Mouse (Mus musculus): Measurements from ENCODE around the gene Glipr1.
A peak's percentile ranks its signal among the peaks of the same experiment; 100 is the strongest.

Glipr1 gene

GRCm38 (mm10) chr10:111960459-111960858, 42.0 kb downstream of the Glipr1 start:
- DNase-seq (ENCODE audit: low spot score in 2 of 2): no peak

GRCm38 (mm10) chr10:111959353-111959752, 43.1 kb downstream of the Glipr1 start:
- DNase-seq (ENCODE audit: low spot score in 2 of 2): no peak

GRCm38 (mm10) chr10:111958046-111958421, 44.4 kb downstream of the Glipr1 start:
- DNase-seq (ENCODE audit: low spot score in 2 of 2): no peak

GRCm38 (mm10) chr10:111957271-111958045, 45.0 kb downstream of the Glipr1 start:
- DNase-seq (ENCODE audit: low spot score in 2 of 2): peak; percentile 35 to 54

- DNase-seq (ENCODE audit: low spot score in 2 of 2): no peak
Observed at GRCm38 (mm10) chr10:111955836-111956235, 46.6 kb downstream of the Glipr1 start.

GRCm38 (mm10) chr10:111949008-111949407, 53.4 kb downstream of the Glipr1 start:
- DNase-seq (ENCODE audit: low spot score in 2 of 2): no peak

GRCm38 (mm10) chr10:111948041-111948440, 54.4 kb downstream of the Glipr1 start:
- no peak for DNase-seq (ENCODE audit: low spot score in 2 of 2)

GRCm38 (mm10) chr10:111945563-111945962, 56.9 kb downstream of the Glipr1 start:
- no peak for DNase-seq (ENCODE audit: low spot score in 2 of 2)

GRCm38 (mm10) chr10:111943026-111943425, 59.4 kb downstream of the Glipr1 start:
- DNase-seq (ENCODE audit: low spot score in 2 of 2): no peak

GRCm38 (mm10) chr10:111937146-111937534, 65.3 kb downstream of the Glipr1 start:
- DNase-seq (ENCODE audit: low spot score in 2 of 2): no peak

- no peak for DNase-seq (ENCODE audit: low spot score in 2 of 2)
Observed at GRCm38 (mm10) chr10:111936491-111937145, 65.8 kb downstream of the Glipr1 start.

GRCm38 (mm10) chr10:111936021-111936420, 66.4 kb downstream of the Glipr1 start:
- DNase-seq (ENCODE audit: low spot score in 2 of 2): no peak
